Comparison of ENCODE assay signal across 11 mouse cellular contexts in genomic region chr13:111555333-111555732, GRCm38 (mm10). TPM values are rescaled to one million over a fixed set of nuclear protein-coding genes. Genes with fewer than 3 reads are reported as not detected.
A peak's percentile ranks its signal among the peaks of the same experiment; 100 is the strongest.
DNase-seq lines count a peak whose midpoint lies in the region; ATAC-seq and TF ChIP-seq lines count a peak whose summit lies in the region.
"Had no signal": no experiment of that assay in that cellular context is flagged by ENCODE, and none has a peak within 500 bp of the region (broad histone marks: within the 10 kb centered on the region; RNA-seq: fewer than 3 reads in every experiment).

No protein-coding gene starts in this region.

- peak; percentile 13 to 55 for DNase-seq in adrenal gland, adult (ENCODE audit: inconsistent age in 2 of 2, low spot score in 1 of 2)
- DNase-seq in adrenal gland, adult 18-20 months (ENCODE audit: low spot score in 2 of 2) = no peak
- DNase-seq in kidney, postnatal 0 days (ENCODE audit: low spot score) = peak; percentile 40
- DNase-seq in kidney, adult 9 months = no peak
- DNase-seq in adrenal gland, postnatal 36 days = peak; percentile 13 to 28
- DNase-seq in gastrocnemius, adult 8-10 months (ENCODE audit: low spot score in 2 of 2) = no peak
- DNase-seq: cerebellum, adult 9-11 months had no signal

- no peaks in the 10 kb centered on the region for H3K9me3 ChIP-seq in kidney, postnatal 0 days (replicated peaks; ENCODE audit: low read length)
- H3K9me3 ChIP-seq in liver, embryonic 15.5 days (replicated peaks) = peaks cover 3% of the 10 kb centered on the region; the same call in 1 of the 2 replicates
- H3K9me3 ChIP-seq in forebrain, embryonic 12.5 days = no peaks in the 10 kb centered on the region

- no peak overlapping the region for H3K4me2 ChIP-seq in kidney, postnatal 0 days (ENCODE audit: low read length)
- peak overlapping the region; percentile 55 for H3K4me2 ChIP-seq in liver, embryonic 15.5 days
- no peak overlapping the region for H3K4me2 ChIP-seq in forebrain, embryonic 12.5 days
- H3K4me2 ChIP-seq: limb, embryonic 13.5 days had no signal

- no peaks in the 10 kb centered on the region for H3K27me3 ChIP-seq in kidney, postnatal 0 days (ENCODE audit: insufficient read depth, low read length)
- no peaks in the 10 kb centered on the region for H3K27me3 ChIP-seq in liver, embryonic 15.5 days
- no peaks in the 10 kb centered on the region for H3K27me3 ChIP-seq in forebrain, embryonic 12.5 days

- no peak overlapping the region for H3K9ac ChIP-seq in kidney, postnatal 0 days (ENCODE audit: low read depth, low read length)
- no peak overlapping the region for H3K9ac ChIP-seq in liver, embryonic 15.5 days
- no peak overlapping the region for H3K9ac ChIP-seq in forebrain, embryonic 12.5 days
- H3K9ac ChIP-seq: limb, embryonic 13.5 days had no signal

- no peaks in the 10 kb centered on the region for H3K36me3 ChIP-seq in kidney, postnatal 0 days (ENCODE audit: insufficient read depth, low read length)
- H3K36me3 ChIP-seq in liver, embryonic 15.5 days (replicated peaks) = no peaks in the 10 kb centered on the region
- no peaks in the 10 kb centered on the region for H3K36me3 ChIP-seq in forebrain, embryonic 12.5 days (replicated peaks)
- H3K36me3 ChIP-seq: limb, embryonic 13.5 days had no signal

- ATAC-seq in kidney, postnatal 0 days (replicated peaks; ENCODE audit: low FRiP score, low read depth) = no peak
- ATAC-seq in liver, embryonic 15.5 days (ENCODE audit: insufficient read depth) = peak; percentile 61
- ATAC-seq in forebrain, embryonic 12.5 days (ENCODE audit: low FRiP score) = no peak

- WGBS in kidney, postnatal 0 days = 4% methylated on average over 8 of the region's 8 CpGs
- WGBS in liver, embryonic 15.5 days (ENCODE audit: insufficient replicate concordance) = 14% methylated on average over 8 of the region's 8 CpGs
- WGBS in forebrain, embryonic 12.5 days = 58% methylated on average over 8 of the region's 8 CpGs

- no peak overlapping the region for H3K27ac ChIP-seq in kidney, postnatal 0 days
- peak overlapping the region; percentile 78 for H3K27ac ChIP-seq in liver, embryonic 15.5 days (replicated peaks)
- no peak overlapping the region for H3K27ac ChIP-seq in forebrain, embryonic 12.5 days
- H3K27ac ChIP-seq: limb, embryonic 13.5 days had no signal

- H3K4me3 ChIP-seq in kidney, postnatal 0 days (replicated peaks; ENCODE audit: low read depth, low read length) = no peak overlapping the region
- no peak overlapping the region for H3K4me3 ChIP-seq in liver, embryonic 15.5 days (replicated peaks)
- no peak overlapping the region for H3K4me3 ChIP-seq in forebrain, embryonic 12.5 days (replicated peaks)
- H3K4me3 ChIP-seq: limb, embryonic 13.5 days had no signal

- H3K4me1 ChIP-seq in kidney, postnatal 0 days (replicated peaks; ENCODE audit: insufficient read depth, low read length) = peaks cover 8% of the 10 kb centered on the region; the same call in 1 of the 2 replicates
- H3K4me1 ChIP-seq in liver, embryonic 15.5 days (replicated peaks) = peaks cover 57% of the 10 kb centered on the region
- H3K4me1 ChIP-seq in forebrain, embryonic 12.5 days = peaks cover 2% of the 10 kb centered on the region; the same call in 1 of the 2 replicates

- TF ChIP-seq CTCF in kidney, postnatal 0 days (IDR thresholded peaks at IDR 0.05; ENCODE audit: low read depth) = no peak

RNA-seq across cellular contexts. Expression of gene Gm49496, which starts 5.6 kb away (rescaled TPM):
- not detected for total RNA-seq in adrenal gland, adult 18-20 months (2021)
- polyA plus RNA-seq in kidney, postnatal 0 days (2015; fragmentation: Nextera tagmentation; extraction: Ambion mirVana) = not detected in 2 replicates
- total RNA-seq in adrenal gland, postnatal 36 days (2021) = not detected
- not detected in 2 replicates for polyA plus RNA-seq in liver, embryonic 15.5 days (2015; fragmentation: Nextera tagmentation; extraction: Ambion mirVana)
- polyA plus RNA-seq in forebrain, embryonic 12.5 days (2016; fragmentation: Nextera tagmentation; extraction: Ambion mirVana) = not detected in 2 replicates
- not detected for total RNA-seq in gastrocnemius, adult 8-10 months (2022)
- polyA plus RNA-seq: limb, embryonic 13.5 days; spleen, adult 2 months had no signal

RNA-seq across cellular contexts. Expression of gene Gm10198, which starts 37.3 kb away (rescaled TPM):
- not detected for total RNA-seq in adrenal gland, adult 18-20 months (2021)
- not detected in 2 replicates for polyA plus RNA-seq in kidney, postnatal 0 days (2015; fragmentation: Nextera tagmentation; extraction: Ambion mirVana)
- not detected for total RNA-seq in adrenal gland, postnatal 36 days (2021)
- polyA plus RNA-seq in liver, embryonic 15.5 days (2015; fragmentation: Nextera tagmentation; extraction: Ambion mirVana) = not detected in 2 replicates
- not detected in 2 replicates for polyA plus RNA-seq in forebrain, embryonic 12.5 days (2016; fragmentation: Nextera tagmentation; extraction: Ambion mirVana)
- not detected for total RNA-seq in gastrocnemius, adult 8-10 months (2022)
- polyA plus RNA-seq: limb, embryonic 13.5 days; spleen, adult 2 months had no signal

Comparison
In these comparisons a context has a peak if more than half of its experiments do, and no peak if none do; other contexts are left out.
1. DNase-seq: peak in adrenal gland, adult (2 of 2), kidney, postnatal 0 days (single experiment) and adrenal gland, postnatal 36 days (2 of 2); none in adrenal gland, adult 18-20 months (0 of 2), kidney, adult 9 months (single experiment) and gastrocnemius, adult 8-10 months (0 of 2).